Mouse (Mus musculus) liver, adult 2 months (tissue): Measurements from ENCODE around the gene Aldob. TPM values are rescaled to one million over a fixed set of nuclear protein-coding genes. Genes with fewer than 3 reads are reported as not detected.

Source experiments
- DNase-seq: peaks from one replicate; pipeline ENCODE4 v3.0.0-alpha.2; 2011; ENCODE audit warnings: low read depth, low spot score; ENCODE audit errors: extremely low read depth
- H3K27ac ChIP-seq: fragments of 200-500 bp; replicated peaks from 2 replicates; pipeline ENCODE4 v1.5.1; 2012; ENCODE audit warnings: low read depth, mild to moderate bottlenecking, control low read depth, inconsistent platforms, low read length; ENCODE audit not compliant: insufficient read depth
- H3K27me3 ChIP-seq: fragments of 200-500 bp; 2 replicates; pipeline ENCODE4 v1.6.1; 2012; ENCODE audit warnings: mild to moderate bottlenecking, moderate library complexity, low read length, inconsistent platforms; ENCODE audit not compliant: control insufficient read depth, insufficient read depth
- H3K36me3 ChIP-seq: fragments of 200-500 bp; 2 replicates; pipeline ENCODE4 v1.6.1; 2012; ENCODE audit warnings: low read length, inconsistent platforms; ENCODE audit not compliant: control insufficient read depth, insufficient read depth
- H3K4me1 ChIP-seq: fragments of 200-500 bp; 2 replicates; pipeline ENCODE4 v1.6.1; 2011; ENCODE audit warnings: low read length; ENCODE audit not compliant: control insufficient read depth, insufficient read depth
- H3K4me3 ChIP-seq: fragments of 200-500 bp; 2 replicates; pipeline ENCODE4 v1.5.1; 2011; ENCODE audit warnings: low read depth, mild to moderate bottlenecking, control low read depth, low read length, moderate library complexity; ENCODE audit not compliant: insufficient read depth
- H3K79me2 ChIP-seq: fragments of 200-500 bp; 2 replicates; pipeline ENCODE4 v1.6.1; 2012; ENCODE audit warnings: inconsistent platforms, mild to moderate bottlenecking, low read length, moderate library complexity; ENCODE audit not compliant: control insufficient read depth, insufficient read depth
- H3K9ac ChIP-seq: fragments of 200-500 bp; 2 replicates; pipeline ENCODE4 v1.6.1; 2012; ENCODE audit warnings: low read depth, mild to moderate bottlenecking, control low read depth, inconsistent platforms, low read length
- CTCF ChIP-seq: fragments of 200-500 bp; IDR thresholded peaks from 2 replicates; pipeline ENCODE4 v1.5.1; 2011; ENCODE audit warnings: low read depth, low read length, control low read depth
- POLR2A ChIP-seq: fragments of 200-500 bp; IDR thresholded peaks from 2 replicates; pipeline ENCODE4 v1.6.1; 2011; ENCODE audit warnings: low read length, control low read depth; ENCODE audit not compliant: insufficient read depth; ENCODE audit errors: extremely low read depth
- WGBS: fragments of 180-500 bp; shearing (Covaris S2); methylation state at CpG from one replicate; pipeline ENCODE4 v1.1.7; 2018; 5-methylcytosine and 5-hydroxymethylcytosine counted together
- polyA plus RNA-seq: library from polyadenylated mRNA; depleted of rRNA; stranded (reverse); fragments of >200 nt; gene quantifications from 2 replicates; pipeline ENCODE4 v1.2.3, GENCODE M21; 2012
- total RNA-seq: library from RNA; depleted of rRNA; stranded (reverse); fragments of >200 nt; gene quantifications from 2 replicates; pipeline ENCODE4 v1.2.3, GENCODE M21; 2014

The Aldob gene
- total and polyA plus RNA-seq, 2 experiments = 2,627 to 3,924 TPM

DNA sequence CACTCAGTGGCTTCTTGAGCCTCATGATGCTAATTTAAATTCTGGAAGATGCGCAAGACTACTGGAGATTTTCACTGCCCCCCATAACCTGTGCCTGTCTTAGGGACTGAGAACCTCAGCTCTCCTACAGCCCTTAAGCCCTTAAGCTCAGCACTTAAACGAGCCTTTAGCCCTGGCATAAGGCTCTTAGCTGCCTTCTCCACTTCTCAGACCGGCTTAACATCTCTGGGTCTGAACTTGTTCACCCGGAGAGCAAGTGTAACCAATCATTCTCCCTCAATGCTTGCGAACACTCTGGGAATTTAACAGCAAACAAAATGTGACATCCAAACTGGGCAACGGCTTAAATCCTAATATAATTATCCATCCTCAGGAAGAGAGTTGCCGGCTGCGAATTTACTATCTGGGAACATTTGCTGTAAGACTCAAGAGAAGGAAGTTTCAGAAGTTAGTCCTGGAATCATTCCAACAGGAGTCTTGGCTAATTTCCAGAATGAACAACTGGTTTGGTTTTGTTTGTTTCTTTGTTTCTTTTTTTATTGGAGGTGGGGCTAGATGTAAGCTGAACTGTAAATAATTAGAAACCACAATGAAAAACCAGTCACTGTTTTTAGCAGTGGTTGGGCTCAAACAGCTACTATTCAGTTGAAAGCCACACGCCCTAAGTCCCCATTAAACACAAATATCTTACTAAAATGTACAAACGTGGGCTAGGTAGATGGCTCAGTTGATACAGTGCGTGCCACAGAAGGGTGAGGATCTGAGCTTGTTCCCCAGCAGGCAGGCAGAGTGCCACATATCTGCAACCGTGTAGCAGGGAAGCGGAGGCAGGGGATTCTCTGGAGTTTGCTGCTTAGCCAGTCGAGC lies 34.9 kb upstream of the Aldob start:
- Histone ChIP-seq H3K27ac (no peak overlapping the region), H3K4me1 (no peaks in the 10 kb centered on the region), H3K79me2 (no peaks in the 10 kb centered on the region), H3K4me3 (no peak overlapping the region), H3K36me3 (no peaks in the 10 kb centered on the region), H3K27me3 (no peaks in the 10 kb centered on the region), H3K9ac (no peak overlapping the region)
- no peak for TF ChIP-seq POLR2A
- DNase-seq = no peak
- WGBS = 71% methylated on average over 14 of the region's 14 CpGs

DNA sequence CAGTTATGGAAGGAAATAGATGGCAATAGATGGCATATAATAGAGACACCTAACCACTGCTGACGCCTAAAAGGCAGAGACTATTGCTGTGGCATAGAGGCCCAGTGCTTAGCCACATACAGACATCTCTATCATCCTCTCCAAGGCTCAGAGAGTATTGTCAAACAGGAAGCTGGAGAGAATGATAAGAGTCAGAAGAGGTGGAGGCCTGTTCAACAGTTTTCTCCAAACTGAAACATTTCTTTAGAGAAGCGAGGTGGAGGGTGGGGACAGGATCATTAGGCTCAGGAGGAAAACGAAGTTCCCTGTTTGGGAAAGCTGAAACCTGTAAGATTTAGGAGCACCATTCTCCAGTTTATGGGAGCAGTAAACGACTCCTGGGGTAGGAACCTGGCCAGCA lies 31.9 kb upstream of the Aldob start:
- H3K27me3 ChIP-seq = no peaks in the 10 kb centered on the region
- no peak for TF ChIP-seq CTCF
- no peak for TF ChIP-seq POLR2A
- no peak overlapping the region for H3K9ac ChIP-seq
- no peaks in the 10 kb centered on the region for H3K36me3 ChIP-seq
- 66% methylated on average over 4 of the region's 4 CpGs for WGBS
- no peak for DNase-seq
- H3K4me1 ChIP-seq = no peaks in the 10 kb centered on the region
- H3K79me2 ChIP-seq = no peaks in the 10 kb centered on the region
- no peak overlapping the region for H3K27ac ChIP-seq
- no peak overlapping the region for H3K4me3 ChIP-seq

DNA sequence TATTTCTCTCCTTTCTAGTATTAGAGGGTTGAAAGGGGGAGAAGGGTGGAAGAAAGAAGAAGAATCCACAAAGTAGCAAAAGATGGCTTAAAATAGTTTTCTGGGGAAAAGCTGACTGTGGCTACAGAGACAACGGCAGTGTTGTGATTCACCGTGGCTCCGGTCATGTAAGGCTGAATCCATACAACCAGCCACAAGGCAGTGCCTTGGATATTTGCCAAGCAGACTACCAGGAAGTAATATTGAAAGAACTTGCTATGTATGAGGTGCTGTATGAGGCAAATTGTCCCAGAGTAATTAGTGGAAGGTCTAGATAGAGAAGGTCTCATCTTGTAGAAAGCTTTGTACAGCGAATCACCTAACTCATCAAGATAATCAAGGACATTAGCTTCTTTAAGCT lies 22.8 kb upstream of the Aldob start:
- TF ChIP-seq POLR2A (no peak), CTCF (no peak)
- H3K27me3 ChIP-seq = no peaks in the 10 kb centered on the region
- no peak overlapping the region for H3K27ac ChIP-seq
- peaks cover 1% of the 10 kb centered on the region; the same call in 1 of the 2 replicates for H3K4me1 ChIP-seq
- no peak overlapping the region for H3K9ac ChIP-seq
- H3K4me3 ChIP-seq = no peak overlapping the region
- H3K36me3 ChIP-seq = no peaks in the 10 kb centered on the region
- DNase-seq = no peak
- WGBS = 77% methylated on average over 4 of the region's 4 CpGs
- no peaks in the 10 kb centered on the region; the same call in 1 of the 2 replicates for H3K79me2 ChIP-seq

DNA sequence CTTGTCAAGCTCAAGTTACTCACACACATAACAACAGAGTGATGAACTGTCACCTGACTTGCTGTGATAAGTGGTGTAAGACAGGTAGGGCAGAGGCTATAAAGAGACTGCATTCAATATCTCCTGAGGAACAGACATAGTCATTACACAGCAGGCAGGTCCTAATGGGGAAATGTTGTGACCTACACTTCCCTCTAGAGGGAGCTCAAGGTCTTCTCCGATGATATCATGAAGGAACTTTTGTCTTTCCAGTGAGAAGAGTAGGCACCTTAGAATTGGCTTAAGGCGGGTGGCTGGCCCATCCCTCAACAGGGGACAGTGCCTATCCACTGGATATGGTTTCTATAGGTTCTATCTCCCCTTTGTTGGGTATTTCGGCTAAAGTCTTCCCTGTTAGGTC lies 18.3 kb upstream of the Aldob start:
- TF ChIP-seq CTCF (peak; percentile 53; the same call in 1 of the 2 replicates), POLR2A (no peak)
- Histone ChIP-seq H3K4me1 (peaks cover 6% of the 10 kb centered on the region; the same call in 1 of the 2 replicates), H3K36me3 (no peaks in the 10 kb centered on the region)

DNA sequence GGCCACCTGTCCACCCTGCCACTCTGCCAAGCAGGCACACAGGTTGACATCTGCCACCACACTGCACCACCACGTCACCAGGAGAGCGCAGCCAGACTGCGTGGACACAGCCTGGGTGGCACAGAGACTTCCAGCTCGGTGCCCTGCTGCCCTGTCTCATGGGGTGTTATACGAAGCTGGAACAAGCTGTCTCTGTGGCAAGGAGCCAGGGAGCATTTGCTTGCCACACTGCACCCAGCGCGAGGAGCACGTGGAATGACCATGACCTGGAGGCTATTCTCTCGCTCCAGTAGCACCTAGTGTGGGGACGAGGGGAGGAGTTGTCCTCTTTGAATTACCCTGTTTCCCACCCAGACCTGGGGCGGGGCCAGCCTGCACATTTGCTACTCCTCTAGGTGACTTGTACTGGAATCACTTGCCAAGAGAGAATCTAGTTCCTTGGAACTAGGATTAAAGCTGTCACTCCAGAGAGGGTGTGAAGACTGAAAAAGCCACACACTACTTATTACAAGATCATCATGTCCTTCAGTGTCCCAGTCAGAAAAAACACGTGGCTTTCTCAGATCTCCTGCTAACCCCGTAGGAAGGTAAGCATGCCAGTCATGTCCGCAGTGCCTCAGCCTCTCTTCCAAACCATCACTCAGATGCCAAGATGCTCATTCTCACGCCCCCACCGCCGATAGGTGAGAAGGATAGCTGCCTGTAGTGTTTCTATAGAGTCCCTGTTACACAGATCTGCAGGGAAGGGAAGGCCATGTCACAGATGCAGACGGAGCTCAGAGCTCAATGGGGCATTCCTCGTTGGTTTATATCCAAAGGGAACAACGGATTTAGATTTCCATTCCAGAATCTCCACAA lies 10.8 kb upstream of the Aldob start:
- Histone ChIP-seq H3K4me1 (peaks cover 32% of the 10 kb centered on the region), H3K4me3 (no peak overlapping the region; the same call in 1 of the 2 replicates), H3K9ac (peak overlapping the region; percentile 56), H3K27me3 (no peaks in the 10 kb centered on the region), H3K36me3 (no peaks in the 10 kb centered on the region), H3K27ac (peak overlapping the region; percentile 94), H3K79me2 (no peaks in the 10 kb centered on the region)
- 0 out of 2 replicates have a peak, but pooled peaks have one; percentile 34 for TF ChIP-seq POLR2A
- no peak for TF ChIP-seq CTCF
- peak; percentile 100 for DNase-seq
- 25% methylated on average over 20 of the region's 20 CpGs for WGBS

More for the DNA sequence above, 18.3 kb upstream of the Aldob start:
- Histone ChIP-seq H3K9ac (0 out of 2 replicates have a peak overlapping the region, but pooled peaks have one; percentile 43), H3K79me2 (no peaks in the 10 kb centered on the region; the same call in 1 of the 2 replicates), H3K27me3 (no peaks in the 10 kb centered on the region), H3K27ac (no peak overlapping the region), H3K4me3 (no peak overlapping the region)
- peak; percentile 77 for DNase-seq
- 18% methylated on average over 3 of the region's 3 CpGs for WGBS
